Mouse (Mus musculus): Measurements from ENCODE around the gene Crebrf.

DNA sequence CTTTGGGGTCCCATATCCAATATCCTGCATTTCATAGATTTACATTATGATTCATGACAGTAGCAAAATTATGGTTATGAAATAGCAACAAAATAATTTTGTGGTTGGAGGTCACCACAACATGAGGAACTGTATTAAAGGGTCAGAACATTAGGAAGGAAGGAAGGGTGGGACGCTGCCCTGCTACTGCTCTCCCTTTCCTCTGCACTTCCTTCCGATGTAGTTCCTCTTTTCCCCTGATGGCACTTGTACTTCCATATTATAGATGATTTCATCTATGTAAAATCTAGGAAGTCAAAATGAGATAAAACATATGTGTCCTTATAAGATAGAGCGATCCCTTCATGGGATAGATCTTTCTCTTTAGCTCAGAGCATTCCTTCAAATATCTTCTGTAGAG lies 34.5 kb downstream of the Crebrf start:
- TF ChIP-seq CTCF (IDR thresholded peaks at IDR 0.05; ENCODE audit: low read depth, low read length) (no peak), TAL1 (conservative IDR thresholded peaks at IDR 0.05; ENCODE audit: low read depth, low read length) (no peak), GATA1 (IDR thresholded peaks at IDR 0.05; ENCODE audit: borderline replicate concordance, low read length) (no peak), POLR2AphosphoS5 (IDR thresholded peaks at IDR 0.05; ENCODE audit: insufficient replicate concordance, low read depth, low read length) (no peak), GATA2 (IDR thresholded peaks at IDR 0.05; ENCODE audit: borderline replicate concordance, low read depth, low read length) (no peak)

Measured in G1E (cell line).